Mouse (Mus musculus) MEL (cell line): ENCODE data around the gene Fbxo21. TPM values are rescaled to one million over a fixed set of nuclear protein-coding genes. Genes with fewer than 3 reads are reported as not detected.

ENCODE experiments used
- DNase-seq: peaks from one replicate; pipeline ENCODE4 v3.0.0; 2011; ENCODE audit warnings: low read depth, low spot score
- H3K27ac ChIP-seq: 2 replicates; pipeline ENCODE4 v1.5.1; 2012; ENCODE audit warnings: low read depth, mild to moderate bottlenecking, control low read depth, low read length, moderate library complexity; ENCODE audit not compliant: control insufficient read depth
- H3K27me3 ChIP-seq, 2 experiments: fragments of 150-350 bp in 1 of 2; sonication (generic) in 1 of 2; 2 replicates each; pipeline ENCODE4 v1.6.1; 2012; ENCODE audit warnings: low read length in 2 of 2, mild to moderate bottlenecking in 2 of 2, improper control_type of control experiment in 1 of 2, moderate library complexity in 1 of 2; ENCODE audit not compliant: insufficient read depth in 2 of 2, control insufficient read depth in 1 of 2
- H3K36me3 ChIP-seq, 2 experiments: 2 replicates each; pipeline ENCODE4 v1.6.1; 2012 to 2014; ENCODE audit warnings: low read length in 2 of 2, improper control_type of control experiment in 1 of 2, inconsistent platforms in 1 of 2, mild to moderate bottlenecking in 1 of 2; ENCODE audit not compliant: insufficient read depth in 2 of 2, control insufficient read depth in 1 of 2
- H3K4me1 ChIP-seq, 2 experiments: fragments of 150-350 bp in 1 of 2; sonication (generic) in 1 of 2; 2 replicates each; pipeline ENCODE4 v1.6.1; 2012; ENCODE audit warnings: low read length in 2 of 2, improper control_type of control experiment in 1 of 2, mild to moderate bottlenecking in 1 of 2; ENCODE audit not compliant: insufficient read depth in 2 of 2, control insufficient read depth in 1 of 2
- H3K4me3 ChIP-seq, 2 experiments: fragments of 150-350 bp in 1 of 2; sonication (generic) in 1 of 2; 2 replicates each; pipeline ENCODE4 v1.5.1; 2012; ENCODE audit warnings: low read depth in 2 of 2, low read length in 2 of 2, mild to moderate bottlenecking in 2 of 2, moderate library complexity in 2 of 2, control low read depth in 1 of 2, improper control_type of control experiment in 1 of 2; ENCODE audit not compliant: control insufficient read depth in 1 of 2, insufficient read depth in 1 of 2
- H3K79me2 ChIP-seq: 2 replicates; pipeline ENCODE4 v1.6.1; 2012; ENCODE audit warnings: mild to moderate bottlenecking, low read length, moderate library complexity; ENCODE audit not compliant: control insufficient read depth, poor library complexity, insufficient read depth
- H3K9ac ChIP-seq: 2 replicates; pipeline ENCODE4 v1.6.1; 2012; ENCODE audit warnings: low read depth, mild to moderate bottlenecking, control low read depth, low read length, moderate library complexity; ENCODE audit not compliant: control insufficient read depth, poor library complexity, severe bottlenecking
- H3K9me3 ChIP-seq: fragments of 150-350 bp; sonication (generic); replicated peaks from 2 replicates; pipeline ENCODE4 v1.6.1; 2012; ENCODE audit warnings: mild to moderate bottlenecking, low read length, improper control_type of control experiment, moderate library complexity; ENCODE audit not compliant: insufficient read depth
- CHD1 ChIP-seq: IDR thresholded peaks from 2 replicates; pipeline ENCODE4 v1.6.1; 2012; ENCODE audit warnings: low read depth, mild to moderate bottlenecking, inconsistent platforms, low read length, improper control_type of control experiment
- CHD2 ChIP-seq: IDR thresholded peaks from 2 replicates; pipeline ENCODE4 v1.6.1; 2011; ENCODE audit warnings: low read length, improper control_type of control experiment
- CTCF ChIP-seq, 3 experiments: IDR thresholded peaks in 2 of 3; conservative IDR thresholded peaks in 1 of 3; 2 replicates each; pipeline ENCODE4 v1.5.1; 2011 to 2012; ENCODE audit warnings: low read length in 3 of 3, low read depth in 2 of 3, mild to moderate bottlenecking in 2 of 3, improper control_type of control experiment in 1 of 3, inconsistent platforms in 1 of 3, mixed read lengths in 1 of 3, moderate library complexity in 1 of 3; ENCODE audit not compliant: control insufficient read depth in 1 of 3, insufficient read depth in 1 of 3, poor library complexity in 1 of 3, severe bottlenecking in 1 of 3
- ELF1 ChIP-seq: IDR thresholded peaks from 2 replicates; pipeline ENCODE4 v1.6.1; 2014; ENCODE audit warnings: low read depth, mild to moderate bottlenecking, inconsistent platforms, low read length, improper control_type of control experiment, moderate library complexity
- ETS1 ChIP-seq: IDR thresholded peaks from 2 replicates; pipeline ENCODE4 v1.6.1; 2012; ENCODE audit warnings: low read depth, mild to moderate bottlenecking, inconsistent platforms, low read length, improper control_type of control experiment, moderate library complexity
- GATA1 ChIP-seq: IDR thresholded peaks from 2 replicates; pipeline ENCODE4 v1.6.1; 2011; ENCODE audit warnings: low read depth, low read length, improper control_type of control experiment
- HCFC1 ChIP-seq: IDR thresholded peaks from 2 replicates; pipeline ENCODE4 v1.6.1; 2012; ENCODE audit warnings: low read depth, mild to moderate bottlenecking, inconsistent platforms, low read length, improper control_type of control experiment, moderate library complexity
- JUND ChIP-seq: IDR thresholded peaks from 2 replicates; pipeline ENCODE4 v1.6.1; 2011; ENCODE audit warnings: low read depth, mild to moderate bottlenecking, improper control_type of control experiment, low read length
- MAX ChIP-seq: IDR thresholded peaks from 2 replicates; pipeline ENCODE4 v1.6.1; 2011; ENCODE audit warnings: low read length, improper control_type of control experiment
- MYB ChIP-seq: IDR thresholded peaks from 2 replicates; pipeline ENCODE4 v1.6.1; 2011; ENCODE audit warnings: mild to moderate bottlenecking, low read depth, low read length, improper control_type of control experiment
- MYC ChIP-seq: IDR thresholded peaks from 2 replicates; pipeline ENCODE4 v1.6.1; 2011; ENCODE audit warnings: low read depth, mild to moderate bottlenecking, low read length, improper control_type of control experiment, moderate library complexity
- POLR2AphosphoS2 ChIP-seq: IDR thresholded peaks from 2 replicates; pipeline ENCODE4 v1.6.1; 2011; ENCODE audit warnings: low read length, improper control_type of control experiment
- TCF12 ChIP-seq: IDR thresholded peaks from 2 replicates; pipeline ENCODE4 v1.6.1; 2014; ENCODE audit warnings: low read depth, mild to moderate bottlenecking, inconsistent platforms, low read length, improper control_type of control experiment, moderate library complexity
- UBTF ChIP-seq: IDR thresholded peaks from 2 replicates; pipeline ENCODE4 v1.6.1; 2012; ENCODE audit warnings: low read depth, mild to moderate bottlenecking, inconsistent platforms, low read length, improper control_type of control experiment, moderate library complexity, borderline replicate concordance; ENCODE audit not compliant: insufficient read depth
- USF1 ChIP-seq: IDR thresholded peaks from 2 replicates; pipeline ENCODE4 v1.6.1; 2014; ENCODE audit warnings: low read depth, mild to moderate bottlenecking, inconsistent platforms, low read length, improper control_type of control experiment, moderate library complexity
- ZC3H11A ChIP-seq: IDR thresholded peaks from 2 replicates; pipeline ENCODE4 v1.6.1; 2012; ENCODE audit warnings: low read depth, mild to moderate bottlenecking, inconsistent platforms, low read length, improper control_type of control experiment
- ZMIZ1 ChIP-seq: IDR thresholded peaks from 2 replicates; pipeline ENCODE4 v1.6.1; 2012; ENCODE audit warnings: low read depth, mild to moderate bottlenecking, inconsistent platforms, low read length, improper control_type of control experiment, moderate library complexity
- ZNF384 ChIP-seq: IDR thresholded peaks from 2 replicates; pipeline ENCODE4 v1.6.1; 2012; ENCODE audit warnings: low read depth, mild to moderate bottlenecking, inconsistent platforms, low read length, improper control_type of control experiment
- polyA plus RNA-seq, 2 experiments: library from polyadenylated mRNA; stranded (reverse) in 1 of 2; unstranded in 1 of 2; fragments of >175 nt in 1 of 2; fragments of >200 nt in 1 of 2; gene quantifications; 2 replicates each; pipeline versions ENCODE4 v1.2.1 to v1.2.4; 2012; ENCODE audit warnings: low replicate concordance in 2 of 2, low read depth in 1 of 2; ENCODE audit not compliant: insufficient read length in 2 of 2, insufficient read depth in 1 of 2, missing spikeins in 1 of 2
- total RNA-seq: library from RNA; depleted of rRNA; stranded (reverse); fragments of 300-350 nt; gene quantifications from 2 replicates; pipeline ENCODE4 v1.2.3, GENCODE M21; 2012

Fbxo21 gene
- total and polyA plus RNA-seq, 3 experiments = 10.4 to 20.5 TPM; not detected in 1

GRCm38 (mm10) chr5:118050743-118051142 is 74.2 kb downstream of the Fbxo21 start:
- Histone ChIP-seq H3K9ac (no peak overlapping the region), H3K36me3 (no peaks in the 10 kb centered on the region), H3K27me3 (no peaks in the 10 kb centered on the region), H3K4me1 (peaks cover 0 to 6% of the 10 kb centered on the region in 2 experiments; a peak in 1 of 4 replicates), H3K9me3 (no peaks in the 10 kb centered on the region), H3K79me2 (no peaks in the 10 kb centered on the region), H3K4me3 (no peak overlapping the region), H3K27ac (no peak overlapping the region)
- peak; percentile 19 for DNase-seq
- peak; percentile 11; the same call in 1 of the 2 replicates for TF ChIP-seq GATA1
- no peak for TF ChIP-seq CTCF (IDR thresholded peaks at IDR 0.05 in 2 of 3, conservative IDR thresholded peaks at IDR 0.05 in 1 of 3; ENCODE audit: control insufficient read depth in 1 of 3, insufficient read depth in 1 of 3, low read depth in 2 of 3, low read length in 3 of 3, poor library complexity in 1 of 3, severe bottlenecking in 1 of 3)

DNA sequence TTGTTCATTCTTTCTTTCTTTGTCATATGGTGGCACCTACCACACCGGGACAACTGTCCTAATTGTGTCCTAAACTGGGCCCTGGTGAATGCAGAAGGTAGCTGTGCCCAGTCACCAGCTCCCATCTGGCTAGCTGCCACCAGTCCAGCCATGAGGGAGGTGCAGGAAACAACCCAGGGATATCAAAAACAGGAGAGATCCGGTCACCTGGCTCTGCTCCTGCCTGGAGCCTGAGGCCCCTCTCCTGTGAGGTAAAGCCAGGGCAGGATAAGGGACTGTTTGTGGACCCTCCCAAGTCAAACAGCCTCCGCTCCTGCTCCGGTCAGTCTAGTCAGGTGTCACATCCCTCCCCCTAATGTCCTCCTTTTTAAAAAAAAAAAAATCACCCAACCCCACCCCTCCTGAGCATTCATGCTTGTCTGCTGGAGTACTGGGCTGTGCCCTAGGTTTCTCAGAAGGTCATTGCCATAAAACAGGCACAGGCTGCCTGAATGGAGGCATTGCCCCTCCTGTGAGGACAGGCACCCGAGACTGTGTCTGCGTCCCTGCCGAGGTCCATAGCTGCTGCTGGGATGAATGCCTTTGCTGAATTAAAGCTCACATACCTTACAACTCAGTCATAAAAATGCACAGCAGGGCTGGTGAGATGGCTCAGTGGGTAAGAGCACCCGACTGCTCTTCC is 75.6 kb downstream of the Fbxo21 start:
- Histone ChIP-seq H3K4me3 (no peak overlapping the region), H3K9ac (no peak overlapping the region), H3K4me1 (peaks cover 0 to 6% of the 10 kb centered on the region in 2 experiments; a peak in 1 of 4 replicates), H3K27me3 (no peaks in the 10 kb centered on the region), H3K27ac (no peak overlapping the region), H3K9me3 (no peaks in the 10 kb centered on the region), H3K36me3 (no peaks in the 10 kb centered on the region), H3K79me2 (no peaks in the 10 kb centered on the region)
- DNase-seq = no peak
- TF ChIP-seq HCFC1 (no peak), ZMIZ1 (no peak), POLR2AphosphoS2 (no peak), ZNF384 (no peak), MYC (no peak), MAX (no peak), MYB (no peak), TCF12 (no peak), JUND (no peak), ZC3H11A (no peak), GATA1 (no peak), USF1 (no peak), ETS1 (no peak), CHD2 (no peak), CHD1 (no peak), ELF1 (no peak), UBTF (no peak)
